Mouse (Mus musculus): ENCODE data around the gene Tent5b.

DNA sequence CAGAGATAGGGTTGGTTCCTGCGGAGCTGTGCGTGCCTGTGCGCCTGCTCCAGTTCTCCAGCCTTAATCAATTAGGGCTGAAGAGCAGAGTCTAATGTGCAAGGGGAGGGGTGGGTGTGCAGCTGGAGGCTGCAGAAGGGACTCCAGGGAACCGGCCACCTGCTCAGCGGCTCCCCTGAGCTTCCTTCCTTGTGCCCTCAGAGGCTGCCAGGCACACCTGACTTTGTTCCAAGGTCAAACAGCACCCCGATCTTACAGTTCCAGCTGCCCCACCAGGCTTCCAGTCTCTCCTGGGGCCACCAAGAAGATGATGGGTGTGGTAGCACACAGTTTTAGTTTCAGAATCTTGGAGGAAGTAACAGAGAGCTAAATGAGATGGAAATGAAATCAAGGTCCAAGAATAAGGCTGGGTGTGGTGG is 39.5 kb upstream of the Tent5b start:
- no peak for TF ChIP-seq CTCF (IDR thresholded peaks at IDR 0.05; ENCODE audit: extremely low read depth, insufficient read depth, insufficient read length, insufficient replicate concordance)
- no peak for TF ChIP-seq POLR2A (IDR thresholded peaks at IDR 0.05; ENCODE audit: low read depth, low read length)

Data from spleen, adult 2 months (tissue).